Mouse (Mus musculus) thymus, postnatal 36 days (tissue): Measurements from ENCODE around the gene Ube2q2.
"Not testable (repeated sequence)": the region's sequence is repeated elsewhere in the genome, so short reads cannot be mapped to it uniquely, and the experiment has no call there.

Experiments used
- DNase-seq, 2 experiments: peaks; one replicate each; pipeline ENCODE4 v3.0.0; 2022; ENCODE audit warnings: mixed read lengths in 2 of 2

The Ube2q2 gene

DNA sequence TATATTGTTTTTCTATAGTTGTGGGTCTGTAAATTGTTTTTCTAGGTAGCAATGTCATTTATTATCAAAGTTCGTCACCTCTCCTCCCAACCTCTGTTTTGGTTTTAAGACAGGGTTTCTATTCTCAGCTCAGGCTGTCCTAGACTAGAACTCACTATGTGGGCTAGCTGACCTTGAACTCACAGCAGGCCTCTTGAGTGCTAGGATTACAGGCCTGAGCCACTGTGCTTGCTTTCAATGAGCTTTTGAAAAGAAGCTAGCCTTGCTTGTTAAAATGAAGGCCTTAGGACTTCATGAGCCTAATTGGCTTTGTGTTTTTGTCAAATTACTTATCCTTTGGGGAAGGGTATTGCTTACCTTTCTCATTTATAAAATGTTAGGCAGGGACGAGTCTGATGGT, 25.6 kb downstream of the Ube2q2 start:
- DNase-seq: no peak

- DNase-seq: no peak
Measured at GRCm38 (mm10) chr9:55195876-55196275, 47.2 kb downstream of the Ube2q2 start.

DNA sequence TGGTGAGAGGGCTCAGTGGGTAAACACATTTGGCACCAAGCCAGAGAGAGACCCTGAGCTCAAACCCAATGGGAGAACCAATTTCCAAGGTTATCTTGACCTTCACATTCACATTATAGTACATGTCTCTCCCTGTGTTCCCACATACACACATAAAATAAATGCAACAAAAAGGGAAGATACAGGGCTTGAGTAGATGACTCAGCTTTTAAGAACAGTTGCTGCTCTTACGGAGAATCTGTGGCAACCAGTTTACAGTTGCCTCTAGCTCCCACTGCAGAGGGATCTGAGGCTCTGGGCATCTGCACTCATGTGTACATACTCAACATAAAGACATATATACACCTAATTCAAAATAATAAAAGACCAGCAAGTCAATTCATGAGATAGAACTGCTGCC, 49.6 kb downstream of the Ube2q2 start:
- DNase-seq: no peak

GRCm38 (mm10) chr9:55199348-55199747, 50.7 kb downstream of the Ube2q2 start:
- DNase-seq: no peak

DNA sequence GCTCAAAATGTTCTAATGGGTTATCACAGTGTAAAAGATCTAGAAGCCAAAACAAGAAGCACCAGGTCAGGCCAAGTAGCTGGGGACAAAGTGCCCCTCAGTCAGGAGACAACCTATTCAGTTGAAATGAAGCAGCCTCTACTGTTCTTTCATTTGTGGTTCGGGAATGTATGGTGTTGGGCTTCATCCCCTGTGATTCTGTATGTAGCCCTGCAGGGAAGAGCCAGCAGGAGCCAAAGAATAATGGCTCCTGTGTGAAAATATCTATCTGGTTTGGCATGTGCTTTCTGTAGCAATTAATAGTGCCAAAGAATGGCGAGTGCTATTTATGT, 59.8 kb downstream of the Ube2q2 start:
- DNase-seq: no peak

DNA sequence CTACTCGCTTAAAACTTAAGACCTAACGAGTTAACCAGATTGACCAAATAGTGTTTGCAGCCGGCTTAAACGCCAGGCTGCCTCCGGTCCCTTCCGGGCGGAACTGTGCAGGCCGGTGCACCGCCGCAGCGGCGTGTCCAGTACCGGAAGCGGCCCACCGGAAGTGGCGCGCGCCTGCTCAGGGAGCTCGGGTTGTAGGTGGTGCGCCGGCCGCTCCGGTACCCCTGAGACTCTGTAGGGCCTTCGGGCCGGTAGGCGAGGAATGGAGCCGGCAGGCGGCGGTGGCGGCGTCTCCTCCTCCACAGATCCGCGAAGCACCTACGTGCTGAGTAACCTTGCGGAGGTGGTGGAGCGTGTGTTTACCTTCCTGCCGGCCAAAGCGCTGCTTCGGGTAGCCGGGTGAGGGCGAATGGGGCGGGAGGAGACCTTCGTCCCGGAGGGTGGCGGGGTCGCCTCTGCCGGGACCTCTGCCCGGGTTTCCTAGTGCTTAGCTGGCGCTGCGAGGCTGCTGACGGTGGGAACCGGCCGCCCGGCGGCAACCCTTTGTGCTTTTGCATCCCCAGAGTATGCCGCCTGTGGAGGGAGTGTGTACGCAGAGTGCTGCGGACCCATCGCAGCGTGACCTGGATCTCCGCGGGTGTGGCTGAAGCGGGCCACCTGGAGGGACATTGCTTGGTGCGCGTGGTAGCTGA, 60.3 kb downstream of the Ube2q2 start, which contains the start of gene Fbxo22:
Gene Fbxo22 (plus strand): TSS at position 136 of the 692 bp plus-strand sequence.
- DNase-seq: peak; percentile 77 to 79

DNA sequence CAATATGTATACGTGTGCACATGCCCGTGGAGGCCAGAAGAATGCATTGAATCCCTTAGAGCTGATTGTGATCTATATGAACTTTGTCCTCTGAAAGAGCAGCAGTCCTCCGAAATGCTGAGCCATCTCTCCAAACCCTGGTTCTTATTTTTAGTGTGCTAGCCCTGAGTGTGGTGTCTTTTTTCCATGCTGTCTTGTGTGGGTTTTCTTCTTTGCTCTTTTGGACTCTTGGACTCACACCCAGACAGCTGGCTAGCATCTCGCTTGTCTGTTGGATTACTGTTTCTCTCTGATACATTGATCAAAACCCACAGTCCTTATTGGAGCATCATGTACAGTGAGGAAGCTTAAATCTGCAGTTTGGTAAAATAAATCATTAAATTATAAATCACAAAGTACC, 63.0 kb downstream of the Ube2q2 start:
- DNase-seq: no peak

- no peak for DNase-seq
Measured at GRCm38 (mm10) chr9:55213396-55213795, 64.7 kb downstream of the Ube2q2 start.

- no peak for DNase-seq
Measured at GRCm38 (mm10) chr9:55215056-55215455, 66.4 kb downstream of the Ube2q2 start.

GRCm38 (mm10) chr9:55215648-55216047, 67.0 kb downstream of the Ube2q2 start:
- DNase-seq: no peak

DNA sequence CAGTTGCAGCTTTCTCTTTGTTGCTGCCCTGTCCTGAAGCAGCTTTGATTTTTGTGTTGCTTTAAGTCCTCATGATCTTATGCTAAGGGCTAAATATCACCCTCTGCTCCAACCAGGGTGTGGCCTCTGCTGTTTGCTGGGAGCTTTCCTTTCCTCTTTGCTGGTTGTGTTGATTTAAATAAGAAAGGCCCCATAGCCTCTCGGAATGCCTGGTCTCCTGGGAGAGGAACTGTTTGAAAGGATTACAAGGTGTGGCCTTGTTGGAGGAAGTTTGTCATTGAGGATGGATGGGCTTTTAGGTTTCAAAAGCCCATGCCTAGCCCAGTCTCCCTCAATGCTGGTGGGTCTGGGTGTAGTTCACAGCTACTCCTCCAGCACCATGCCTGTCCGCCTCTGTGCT, 67.4 kb downstream of the Ube2q2 start:
- no peak for DNase-seq

DNA sequence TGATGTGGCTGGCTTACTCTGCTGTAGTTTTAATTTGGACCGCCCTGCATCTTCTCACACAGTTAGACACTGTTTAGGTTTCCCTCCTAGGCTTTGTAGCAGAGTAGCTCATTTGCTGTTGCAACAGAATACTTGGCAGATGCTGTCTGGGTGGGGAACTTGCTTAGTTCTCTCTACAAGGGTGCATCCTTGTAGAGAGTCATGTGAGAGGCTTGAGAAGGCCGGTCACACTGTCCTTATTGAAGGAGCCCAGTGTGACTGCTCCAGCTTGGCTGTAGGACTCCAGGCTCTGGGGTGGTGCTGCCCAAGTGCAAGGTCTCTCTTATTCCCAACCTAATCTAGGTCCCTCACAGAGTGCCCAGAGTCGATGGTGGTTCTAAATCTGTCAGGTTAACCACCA, 68.7 kb downstream of the Ube2q2 start:
- no peak for DNase-seq

- no peak for DNase-seq
Measured at GRCm38 (mm10) chr9:55225165-55225737, 76.6 kb downstream of the Ube2q2 start.

DNA sequence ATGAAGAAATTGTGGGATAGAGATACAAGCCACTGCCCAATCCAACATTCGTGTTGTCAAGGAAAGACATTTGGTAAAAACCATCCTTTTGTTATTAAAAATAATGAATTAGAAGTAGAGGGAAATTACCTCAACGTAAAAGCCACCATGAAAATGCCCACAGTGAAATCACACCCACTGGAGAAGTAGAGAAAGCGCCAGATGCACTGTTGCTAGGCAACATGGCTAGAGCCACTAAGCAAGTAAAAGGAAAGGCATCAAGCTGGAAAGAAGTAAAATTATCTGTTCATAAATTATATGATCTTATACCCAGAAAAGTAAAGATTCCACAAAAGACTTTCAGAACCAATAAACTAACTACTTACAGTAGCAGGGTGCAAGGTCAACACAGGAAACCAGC, 77.6 kb downstream of the Ube2q2 start:
- DNase-seq: no peak

DNA sequence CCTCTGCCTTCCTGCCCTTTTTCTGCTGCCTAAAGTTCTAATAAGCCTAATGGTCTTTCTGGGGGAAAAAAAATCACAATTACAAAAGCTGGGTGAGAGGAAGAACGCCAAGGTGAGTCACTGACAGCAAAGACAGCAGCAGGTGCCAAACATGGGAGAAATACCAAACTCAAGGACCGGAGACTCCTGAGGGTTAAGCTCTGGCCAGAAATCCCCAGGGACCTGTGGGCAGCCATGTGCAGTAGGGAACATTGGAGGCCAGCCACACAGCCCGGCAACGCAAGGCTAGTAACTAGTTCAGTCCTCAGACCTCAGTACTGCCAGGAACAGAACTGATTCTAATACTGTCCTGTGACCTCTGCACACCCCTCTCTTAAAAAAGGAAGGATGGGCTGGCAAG, 79.5 kb downstream of the Ube2q2 start:
- no peak for DNase-seq

DNA sequence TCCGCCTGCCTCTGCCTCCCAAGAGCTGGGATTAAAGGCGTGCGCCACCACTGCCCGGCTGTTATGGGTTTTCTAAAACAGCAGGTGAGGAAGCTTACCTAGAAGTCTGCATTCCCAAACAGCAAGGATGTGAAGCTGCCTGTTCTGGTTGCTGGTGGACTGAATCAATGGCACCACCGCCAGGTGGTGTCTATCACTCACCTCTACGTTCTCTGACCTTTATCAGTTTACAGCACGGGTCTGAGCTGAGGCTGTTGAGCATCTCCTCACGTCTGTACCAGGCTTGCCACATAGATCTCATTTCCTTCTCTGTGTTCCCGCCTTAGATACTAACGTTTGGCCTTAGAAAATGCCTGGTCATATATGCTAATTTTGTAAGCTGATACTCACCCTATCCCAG, 80.4 kb downstream of the Ube2q2 start:
- no peak for DNase-seq

- DNase-seq: no peak
Measured at GRCm38 (mm10) chr9:55231544-55231943, 82.9 kb downstream of the Ube2q2 start.

GRCm38 (mm10) chr9:55232110-55232509, 83.5 kb downstream of the Ube2q2 start:
- DNase-seq: no peak

GRCm38 (mm10) chr9:55232586-55232985, 83.9 kb downstream of the Ube2q2 start:
- DNase-seq: no peak

- not testable (repeated sequence) for DNase-seq
Measured at GRCm38 (mm10) chr9:55233076-55233475, 84.4 kb downstream of the Ube2q2 start.

GRCm38 (mm10) chr9:55236235-55237165, 87.8 kb downstream of the Ube2q2 start:
- no peak for DNase-seq

GRCm38 (mm10) chr9:55240852-55241251, 92.2 kb downstream of the Ube2q2 start:
- no peak for DNase-seq

- DNase-seq: peak; percentile 33 to 39
Measured at GRCm38 (mm10) chr9:55241863-55242685, 93.4 kb downstream of the Ube2q2 start.
